Mouse (Mus musculus) myocyte (in vitro differentiated cells): ENCODE results near the gene Slc41a2.

Experiments
- MAX ChIP-seq: IDR thresholded peaks from one replicate; pipeline ENCODE4 v1.6.1; 2011; ENCODE audit warnings: low read depth, mild to moderate bottlenecking, control low read depth
- MYOG ChIP-seq, 3 experiments: IDR thresholded peaks; one replicate each; pipeline ENCODE4 v1.6.1; 2011; ENCODE audit warnings: control low read depth in 2 of 3, low read depth in 2 of 3, mild to moderate bottlenecking in 2 of 3; ENCODE audit not compliant: insufficient read length in 2 of 3, control insufficient read depth in 1 of 3, insufficient read depth in 1 of 3
- POLR2A ChIP-seq: IDR thresholded peaks from one replicate; pipeline ENCODE4 v1.6.1; 2011; ENCODE audit warnings: low read depth, mild to moderate bottlenecking, control low read depth, moderate library complexity; ENCODE audit not compliant: insufficient read length
- SRF ChIP-seq: IDR thresholded peaks from one replicate; pipeline ENCODE4 v1.6.1; 2011; ENCODE audit warnings: low read depth; ENCODE audit not compliant: control insufficient read depth, insufficient read length
- USF1 ChIP-seq: IDR thresholded peaks from one replicate; pipeline ENCODE4 v1.6.1; 2011; ENCODE audit warnings: low read depth, mild to moderate bottlenecking, control low read depth, moderate library complexity

DNA sequence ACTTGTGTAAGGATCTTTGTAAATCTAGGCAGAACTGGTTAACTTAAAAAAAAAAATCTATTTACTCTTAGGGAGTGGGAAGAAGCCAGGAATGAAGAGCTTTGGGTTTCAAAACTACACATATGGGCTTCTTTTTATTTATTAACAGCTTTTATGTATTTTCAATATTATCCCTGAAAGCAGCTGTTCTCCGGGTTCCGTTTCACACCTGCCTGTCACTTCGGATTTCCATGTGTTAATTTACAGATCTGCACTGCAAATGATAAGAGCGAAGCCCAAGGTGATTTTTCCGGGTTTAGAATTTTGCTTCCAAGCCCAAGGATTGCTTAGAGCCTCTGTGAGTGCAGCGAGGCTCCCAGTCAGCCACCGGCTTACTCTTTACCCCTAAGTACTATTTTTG, 129.2 kb downstream of the Slc41a2 start:
- TF ChIP-seq POLR2A, result no peak
- TF ChIP-seq MAX, result no peak
- no peak for TF ChIP-seq SRF
- TF ChIP-seq USF1, result no peak
- no peak for TF ChIP-seq MYOG (IDR thresholded peaks at IDR 0.05; ENCODE audit: control insufficient read depth in 1 of 3, insufficient read depth in 1 of 3, insufficient read length in 2 of 3, low read depth in 2 of 3)
